Mouse (Mus musculus) thymus, adult 2 months (tissue): Measurements from ENCODE around the gene Kcnc3.

Experiments used
- CTCF ChIP-seq: fragments of 200-500 bp; IDR thresholded peaks from 2 replicates; pipeline ENCODE4 v1.5.1; 2012; ENCODE audit warnings: mild to moderate bottlenecking, control low read depth, low read length, moderate library complexity, borderline replicate concordance; ENCODE audit not compliant: control insufficient read depth, poor library complexity, insufficient read depth; ENCODE audit errors: extremely low read depth
- POLR2A ChIP-seq: fragments of 200-500 bp; IDR thresholded peaks from 2 replicates; pipeline ENCODE4 v1.6.1; 2012; ENCODE audit warnings: mild to moderate bottlenecking, low read length, control low read depth, moderate library complexity; ENCODE audit not compliant: control insufficient read depth, poor library complexity, insufficient read depth; ENCODE audit errors: extremely low read depth

GRCm38 (mm10) chr7:44636684-44637083, 46.2 kb downstream of the Kcnc3 start:
- TF ChIP-seq CTCF (no peak), POLR2A (no peak)
